Mouse (Mus musculus) small intestine, adult 2 months (tissue): ENCODE results near the gene Rcan3. TPM values are rescaled to one million over a fixed set of nuclear protein-coding genes. Genes with fewer than 3 reads are reported as not detected.

Experiments used
- H3K27ac ChIP-seq: fragments of 200-500 bp; 2 replicates; pipeline ENCODE4 v1.5.1; 2012; ENCODE audit warnings: low read depth, low read length, control low read depth, inconsistent platforms; ENCODE audit not compliant: insufficient read depth
- H3K27me3 ChIP-seq: fragments of 200-500 bp; 2 replicates; pipeline ENCODE4 v1.6.1; 2012; ENCODE audit warnings: mild to moderate bottlenecking, moderate library complexity, low read length, inconsistent platforms; ENCODE audit not compliant: control insufficient read depth, insufficient read depth
- H3K36me3 ChIP-seq: fragments of 200-500 bp; 2 replicates; pipeline ENCODE4 v1.6.1; 2012; ENCODE audit warnings: mild to moderate bottlenecking, low read length, control low read depth, inconsistent platforms; ENCODE audit not compliant: control insufficient read depth, insufficient read depth
- H3K4me1 ChIP-seq: fragments of 200-500 bp; 2 replicates; pipeline ENCODE4 v1.6.1; 2012; ENCODE audit warnings: low read length, inconsistent platforms, mixed read lengths; ENCODE audit not compliant: control insufficient read depth, insufficient read depth, insufficient read length
- H3K4me3 ChIP-seq: fragments of 200-500 bp; 2 replicates; pipeline ENCODE4 v1.5.1; 2012; ENCODE audit warnings: low read depth, mild to moderate bottlenecking, control low read depth, inconsistent platforms, low read length, moderate library complexity
- CTCF ChIP-seq: fragments of 200-500 bp; IDR thresholded peaks from 2 replicates; pipeline ENCODE4 v1.5.1; 2012; ENCODE audit warnings: low read depth, mild to moderate bottlenecking, control low read depth, inconsistent platforms, low read length, moderate library complexity, mixed read lengths; ENCODE audit not compliant: insufficient replicate concordance, insufficient read length; ENCODE audit errors: extremely low read depth
- POLR2A ChIP-seq: fragments of 200-500 bp; IDR thresholded peaks from 2 replicates; pipeline ENCODE4 v1.6.1; 2012; ENCODE audit warnings: low read depth, mild to moderate bottlenecking, control low read depth, inconsistent platforms, low read length, moderate library complexity
- WGBS: fragments of 180-500 bp; shearing (Covaris S2); methylation state at CpG from one replicate; pipeline ENCODE4 v1.1.7; 2018; 5-methylcytosine and 5-hydroxymethylcytosine counted together
- polyA plus RNA-seq: library from polyadenylated mRNA; depleted of rRNA; stranded (reverse); fragments of >200 nt; gene quantifications from 2 replicates; pipeline ENCODE4 v1.2.3, GENCODE M21; 2012

The Rcan3 gene
- polyA plus RNA-seq, 1 experiment: 6.3 TPM

DNA sequence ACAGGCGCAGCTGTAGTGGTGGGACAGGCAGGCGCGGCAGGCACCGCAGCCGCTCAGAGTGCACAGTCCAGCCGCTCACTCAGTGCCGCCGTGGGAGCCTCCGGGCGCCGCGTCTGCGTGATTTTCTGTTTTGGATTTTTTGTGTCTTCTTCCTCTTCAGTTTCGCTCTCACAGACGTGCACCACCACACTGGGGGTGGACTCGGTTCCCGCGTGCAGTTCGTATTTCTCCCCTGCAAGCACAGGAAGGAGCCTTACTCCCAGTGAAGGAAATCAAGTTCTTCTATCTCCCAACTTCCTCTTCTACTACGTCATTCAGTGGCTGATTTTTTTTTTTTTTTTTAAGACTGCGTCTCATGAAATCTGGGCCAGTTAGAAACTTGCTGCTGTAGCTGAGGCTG is 17.3 kb downstream of the Rcan3 start:
- no peak for TF ChIP-seq CTCF
- no peak for TF ChIP-seq POLR2A
- Histone ChIP-seq H3K4me3 (peak overlapping the region; percentile 35), H3K27me3 (no peaks in the 10 kb centered on the region), H3K36me3 (peaks cover 5% of the 10 kb centered on the region; the same call in 1 of the 2 replicates), H3K27ac (no peak overlapping the region), H3K4me1 (no peaks in the 10 kb centered on the region)
- WGBS: 85% methylated on average over 21 of the region's 21 CpGs

GRCm38 (mm10) chr4:135413491-135413890 is 20.2 kb downstream of the Rcan3 start:
- Histone ChIP-seq H3K36me3 (no peaks in the 10 kb centered on the region), H3K4me1 (no peaks in the 10 kb centered on the region), H3K4me3 (no peak overlapping the region), H3K27ac (no peak overlapping the region), H3K27me3 (no peaks in the 10 kb centered on the region)
- TF ChIP-seq POLR2A: no peak
- no peak for TF ChIP-seq CTCF
- WGBS: 79% methylated on average over 8 of the region's 8 CpGs

- WGBS: 17% methylated on average over 4 of the region's 4 CpGs
- no peak for TF ChIP-seq POLR2A
- TF ChIP-seq CTCF: peak; percentile 94
- H3K27me3 ChIP-seq: no peaks in the 10 kb centered on the region
Measured at GRCm38 (mm10) chr4:135411633-135412032, 22.0 kb downstream of the Rcan3 start.

GRCm38 (mm10) chr4:135406180-135406579 is 27.5 kb downstream of the Rcan3 start:
- H3K27ac ChIP-seq: 0 out of 2 replicates have a peak overlapping the region, but pooled peaks have one; percentile 20

More at GRCm38 (mm10) chr4:135411633-135412032, 22.0 kb downstream of the Rcan3 start:
- no peak overlapping the region for H3K4me3 ChIP-seq
- H3K27ac ChIP-seq: no peak overlapping the region
- H3K36me3 ChIP-seq: no peaks in the 10 kb centered on the region
- H3K4me1 ChIP-seq: no peaks in the 10 kb centered on the region

GRCm38 (mm10) chr4:135404916-135405315 is 28.7 kb downstream of the Rcan3 start:
- Histone ChIP-seq H3K4me3 (no peak overlapping the region), H3K27ac (no peak overlapping the region), H3K27me3 (no peaks in the 10 kb centered on the region), H3K36me3 (no peaks in the 10 kb centered on the region), H3K4me1 (peaks cover 2% of the 10 kb centered on the region; the same call in 1 of the 2 replicates)
- TF ChIP-seq CTCF (no peak), POLR2A (no peak)
- WGBS: 62% methylated on average over 2 of the region's 2 CpGs

More at GRCm38 (mm10) chr4:135406180-135406579, 27.5 kb downstream of the Rcan3 start:
- no peak overlapping the region for H3K4me3 ChIP-seq
- no peaks in the 10 kb centered on the region for H3K36me3 ChIP-seq
- WGBS: 25% methylated on average over 5 of the region's 5 CpGs
- H3K27me3 ChIP-seq: no peaks in the 10 kb centered on the region
- H3K4me1 ChIP-seq: peaks cover 2% of the 10 kb centered on the region; the same call in 1 of the 2 replicates
- TF ChIP-seq CTCF (no peak), POLR2A (no peak)

GRCm38 (mm10) chr4:135404048-135404447 is 29.6 kb downstream of the Rcan3 start:
- no peaks in the 10 kb centered on the region for H3K36me3 ChIP-seq
- peaks cover 2% of the 10 kb centered on the region; the same call in 1 of the 2 replicates for H3K4me1 ChIP-seq
- no peak overlapping the region for H3K27ac ChIP-seq
- no peak for TF ChIP-seq POLR2A
- TF ChIP-seq CTCF: no peak
- H3K4me3 ChIP-seq: no peak overlapping the region
- H3K27me3 ChIP-seq: no peaks in the 10 kb centered on the region
- 81% methylated on average over 10 of the region's 10 CpGs for WGBS

- WGBS: 31% methylated on average over 7 of the region's 7 CpGs
- Histone ChIP-seq H3K27ac (no peak overlapping the region), H3K4me1 (peaks cover 7% of the 10 kb centered on the region), H3K4me3 (no peak overlapping the region), H3K36me3 (no peaks in the 10 kb centered on the region), H3K27me3 (peaks cover 13% of the 10 kb centered on the region)
- no peak for TF ChIP-seq CTCF
- no peak for TF ChIP-seq POLR2A
Measured at GRCm38 (mm10) chr4:135401881-135402280, 31.8 kb downstream of the Rcan3 start.

DNA sequence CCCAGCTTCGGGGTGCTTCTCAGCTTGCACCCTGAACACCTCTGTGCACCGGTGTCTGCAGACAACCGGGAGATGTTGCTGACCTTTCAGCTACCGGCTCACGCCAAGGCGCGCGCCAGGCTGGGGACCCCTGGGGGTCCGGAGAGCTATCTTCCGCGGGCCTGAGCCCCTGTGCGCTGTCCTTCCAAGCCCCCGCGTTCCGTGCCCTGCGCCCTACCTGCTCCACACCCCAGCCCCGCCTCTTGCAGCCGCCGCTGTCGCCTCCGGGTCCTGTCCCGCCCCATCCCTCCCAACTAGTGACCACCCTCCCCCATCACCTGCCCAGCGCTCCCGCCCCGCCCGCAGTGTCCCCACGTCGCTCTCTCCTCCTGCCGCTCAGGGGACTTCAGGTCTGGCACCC is 35.7 kb downstream of the Rcan3 start, which contains the start of gene Ncmap:
Ncmap (minus strand) TSS at position 237 of the 400 bp plus-strand sequence.
- H3K36me3 ChIP-seq: no peaks in the 10 kb centered on the region
- peak within 1 kb of the TSS; percentile 53 for H3K4me3 ChIP-seq
- H3K4me1 ChIP-seq: peaks cover 5% of the 10 kb centered on the region; the same call in 1 of the 2 replicates
- H3K27me3 ChIP-seq: peaks cover 13% of the 10 kb centered on the region
- TF ChIP-seq CTCF: no peak
- no peak within 1 kb of the TSS for H3K27ac ChIP-seq
- WGBS: under 1% methylated on average over 29 of the region's 29 CpGs
